ENCODE assay signal across 8 mouse cellular contexts in the genomic region with DNA sequence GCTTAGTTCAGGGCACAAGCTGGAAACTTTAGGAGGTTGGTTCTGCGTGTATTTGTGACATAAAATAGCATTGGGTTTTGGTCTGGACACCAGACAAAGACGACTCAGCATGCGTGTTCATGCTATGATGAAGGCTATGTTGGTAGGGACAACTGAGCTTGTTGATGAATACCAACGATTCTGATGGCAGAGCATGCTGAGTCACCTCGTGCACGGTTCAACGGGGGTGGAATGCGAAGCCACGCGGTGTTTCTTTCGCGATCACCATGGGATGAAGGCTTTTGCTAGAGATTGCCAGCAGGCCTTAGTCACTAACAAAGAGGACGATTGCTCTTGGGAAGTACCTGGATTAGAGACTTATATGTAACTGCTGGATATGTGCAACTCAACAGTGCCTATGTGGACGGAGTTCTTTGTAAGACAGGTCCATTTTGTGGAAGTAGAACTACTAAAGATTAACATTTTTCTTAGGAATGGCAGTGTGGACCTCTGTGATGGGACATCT. TPM values are rescaled to one million over a fixed set of nuclear protein-coding genes. Genes with fewer than 3 reads are reported as not detected.
A peak's percentile ranks its signal among the peaks of the same experiment; 100 is the strongest.
DNase-seq lines count a peak whose midpoint lies in the region; ATAC-seq and TF ChIP-seq lines count a peak whose summit lies in the region.

No protein-coding gene starts in this region.

- under 1% methylated on average over 14 of the region's 14 CpGs for WGBS in kidney, embryonic 15.5 days
- WGBS in hindbrain, embryonic 14.5 days, result under 1% methylated on average over 14 of the region's 14 CpGs
- WGBS in lung, postnatal 0 days, result 0% methylated on average over 14 of the region's 14 CpGs
- 1% methylated on average over 14 of the region's 14 CpGs for WGBS in stomach, postnatal 0 days

- H3K4me1 ChIP-seq in kidney, embryonic 15.5 days, result peaks cover 16% of the 10 kb centered on the region
- H3K4me1 ChIP-seq in G1E (ENCODE audit: insufficient read depth, low read depth, low read length), result peaks cover 35% of the 10 kb centered on the region
- peaks cover 30% of the 10 kb centered on the region; the same call in 1 of the 2 replicates for H3K4me1 ChIP-seq in hindbrain, embryonic 14.5 days (replicated peaks; ENCODE audit: control insufficient read depth, insufficient read depth, low read length)
- peaks cover 12% of the 10 kb centered on the region; the same call in 1 of the 2 replicates for H3K4me1 ChIP-seq in lung, postnatal 0 days (ENCODE audit: insufficient read depth, low read depth, low read length)
- H3K4me1 ChIP-seq in stomach, postnatal 0 days (replicated peaks; ENCODE audit: control insufficient read depth, insufficient read depth), result no peaks in the 10 kb centered on the region; the same call in 1 of the 2 replicates

- TF ChIP-seq CTCF in G1E (IDR thresholded peaks at IDR 0.05; ENCODE audit: low read depth, low read length), result no peak
- TF ChIP-seq CTCF in lung, postnatal 0 days (IDR thresholded peaks at IDR 0.05), result no peak
- TF ChIP-seq CTCF in stomach, postnatal 0 days (IDR thresholded peaks at IDR 0.05; ENCODE audit: low read depth), result no peak

- peak overlapping the region; percentile 63 for H3K4me2 ChIP-seq in kidney, embryonic 15.5 days
- peak overlapping the region; percentile 98 for H3K4me2 ChIP-seq in hindbrain, embryonic 14.5 days (replicated peaks)
- peak overlapping the region; percentile 78 for H3K4me2 ChIP-seq in lung, postnatal 0 days (replicated peaks; ENCODE audit: low read depth, low read length)
- H3K4me2 ChIP-seq in stomach, postnatal 0 days (replicated peaks; ENCODE audit: low read depth), result peak overlapping the region; percentile 70

- peak overlapping the region; percentile 88 for H3K4me3 ChIP-seq in kidney, embryonic 15.5 days (replicated peaks)
- peak overlapping the region; percentile 91 for H3K4me3 ChIP-seq in G1E (ENCODE audit: low read depth, low read length)
- peak overlapping the region; percentile 87 for H3K4me3 ChIP-seq in hindbrain, embryonic 14.5 days (replicated peaks; ENCODE audit: low read length)
- peak overlapping the region; percentile 74 for H3K4me3 ChIP-seq in lung, postnatal 0 days (ENCODE audit: low read depth, low read length)
- H3K4me3 ChIP-seq in stomach, postnatal 0 days (ENCODE audit: low read depth, low read length), result peak overlapping the region; percentile 84

- H3K9ac ChIP-seq in kidney, embryonic 15.5 days, result peak overlapping the region; percentile 82
- peak overlapping the region; percentile 100 for H3K9ac ChIP-seq in hindbrain, embryonic 14.5 days
- peak overlapping the region; percentile 78 for H3K9ac ChIP-seq in lung, postnatal 0 days (replicated peaks; ENCODE audit: low read depth)
- H3K9ac ChIP-seq in stomach, postnatal 0 days (ENCODE audit: low read length), result peak overlapping the region; percentile 88

- DNase-seq in kidney, adult 11 months, result no peak
- no peak for DNase-seq in G1E (ENCODE audit: low spot score)
- no peak for DNase-seq in hindbrain, embryonic 14.5 days (ENCODE audit: low spot score)
- peak; percentile 69 for DNase-seq in lung, postnatal 0 days (ENCODE audit: low spot score)
- DNase-seq in stomach, postnatal 0 days (ENCODE audit: low spot score), result peak; percentile 66
- no peak for DNase-seq in thymus, postnatal 25 days

- no peaks in the 10 kb centered on the region for H3K27me3 ChIP-seq in kidney, embryonic 15.5 days
- H3K27me3 ChIP-seq in G1E (ENCODE audit: insufficient read depth, low read length), result no peaks in the 10 kb centered on the region
- H3K27me3 ChIP-seq in hindbrain, embryonic 14.5 days (ENCODE audit: control insufficient read depth, insufficient read depth, low read length), result no peaks in the 10 kb centered on the region
- H3K27me3 ChIP-seq in lung, postnatal 0 days (replicated peaks; ENCODE audit: insufficient read depth, low read length), result no peaks in the 10 kb centered on the region
- no peaks in the 10 kb centered on the region for H3K27me3 ChIP-seq in stomach, postnatal 0 days (ENCODE audit: control insufficient read depth, insufficient read depth, low read length)

- TF ChIP-seq EP300 in lung, postnatal 0 days (IDR thresholded peaks at IDR 0.05), result no peak
- no peak for TF ChIP-seq EP300 in stomach, postnatal 0 days (optimal IDR thresholded peaks at IDR 0.05)

- peak; percentile 15 for ATAC-seq in kidney, embryonic 15.5 days (replicated peaks; ENCODE audit: low FRiP score)
- ATAC-seq in G1E (ENCODE audit: extremely low read depth, insufficient number of reproducible peaks, low FRiP score, poor library complexity, severe bottlenecking), result no peak
- ATAC-seq in common myeloid progenitor, adult 5-6 weeks (replicated peaks; ENCODE audit: low read depth, poor library complexity, severe bottlenecking), result peak; percentile 37
- peak; percentile 41 for ATAC-seq in hindbrain, embryonic 14.5 days (ENCODE audit: low FRiP score)
- peak; percentile 31 for ATAC-seq in lung, postnatal 0 days
- peak; percentile 50 for ATAC-seq in stomach, postnatal 0 days (ENCODE audit: low FRiP score, low TSS enrichment)

- no peaks in the 10 kb centered on the region for H3K9me3 ChIP-seq in kidney, embryonic 15.5 days (replicated peaks)
- H3K9me3 ChIP-seq in G1E (replicated peaks), result no peaks in the 10 kb centered on the region
- no peaks in the 10 kb centered on the region for H3K9me3 ChIP-seq in hindbrain, embryonic 14.5 days (ENCODE audit: control insufficient read depth, low read length)
- no peaks in the 10 kb centered on the region for H3K9me3 ChIP-seq in lung, postnatal 0 days (ENCODE audit: low read length)
- no peaks in the 10 kb centered on the region for H3K9me3 ChIP-seq in stomach, postnatal 0 days (ENCODE audit: control insufficient read depth, low read length)

- H3K27ac ChIP-seq in kidney, embryonic 15.5 days, result peak overlapping the region; percentile 95
- H3K27ac ChIP-seq in hindbrain, embryonic 14.5 days, result peak overlapping the region; percentile 94
- peak overlapping the region; percentile 90 for H3K27ac ChIP-seq in lung, postnatal 0 days (ENCODE audit: low read length)
- H3K27ac ChIP-seq in stomach, postnatal 0 days (replicated peaks), result peak overlapping the region; percentile 96

- peaks cover 61% of the 10 kb centered on the region for H3K36me3 ChIP-seq in kidney, embryonic 15.5 days
- peaks cover 67% of the 10 kb centered on the region for H3K36me3 ChIP-seq in G1E (replicated peaks)
- H3K36me3 ChIP-seq in hindbrain, embryonic 14.5 days (replicated peaks; ENCODE audit: control insufficient read depth, insufficient read depth), result peaks cover 70% of the 10 kb centered on the region
- peaks cover 6% of the 10 kb centered on the region; the same call in 1 of the 2 replicates for H3K36me3 ChIP-seq in lung, postnatal 0 days (ENCODE audit: insufficient read depth, low read length)
- peaks cover 16% of the 10 kb centered on the region for H3K36me3 ChIP-seq in stomach, postnatal 0 days (ENCODE audit: control insufficient read depth, insufficient read depth, low read length)

RNA-seq across cellular contexts. Expression of gene Zbtb37, which starts 0.7 kb away (rescaled TPM):
- 7.8 and 8.3 TPM in 2 replicates for polyA plus RNA-seq in kidney, embryonic 15.5 days (2015; fragmentation: Nextera tagmentation; extraction: Ambion mirVana)
- total RNA-seq in G1E (2014; fragmentation: Nextera tagmentation) (11.1 and 11.6 TPM in 2 replicates), G1E (2017) (5.8 and 8.5 TPM in 2 replicates)
- 0.08 and 0.21 TPM in 2 replicates for polyA plus RNA-seq in G1E (2012)
- 6.5 and 8.7 TPM in 2 replicates for total RNA-seq in common myeloid progenitor, adult 5-6 weeks (2017)
- 16.3 and 18.6 TPM in 2 replicates for polyA plus RNA-seq in hindbrain, embryonic 14.5 days (2014; fragmentation: Nextera tagmentation; extraction: Ambion mirVana)
- 4.5 and 6.4 TPM in 2 replicates for polyA plus RNA-seq in lung, postnatal 0 days (2015; fragmentation: Nextera tagmentation; extraction: Ambion mirVana)
- 2.2 and 2.8 TPM in 2 replicates for polyA plus RNA-seq in stomach, postnatal 0 days (2015; fragmentation: Nextera tagmentation; extraction: Ambion mirVana)

RNA-seq across cellular contexts. Expression of gene Dars2, which starts 35.1 kb away (rescaled TPM):
- polyA plus RNA-seq in kidney, embryonic 15.5 days (2015; fragmentation: Nextera tagmentation; extraction: Ambion mirVana), result 35.7 and 38.1 TPM in 2 replicates
- total RNA-seq in G1E (2014; fragmentation: Nextera tagmentation), result 35.2 and 41.1 TPM in 2 replicates
- 36.2 and 39.1 TPM in 2 replicates for total RNA-seq in G1E (2017)
- 3.8 and 4.3 TPM in 2 replicates for polyA plus RNA-seq in G1E (2012)
- total RNA-seq in common myeloid progenitor, adult 5-6 weeks (2017), result 33.7 and 38.1 TPM in 2 replicates
- polyA plus RNA-seq in hindbrain, embryonic 14.5 days (2014; fragmentation: Nextera tagmentation; extraction: Ambion mirVana), result 28.3 and 30.8 TPM in 2 replicates
- 10.9 TPM in 2 replicates for polyA plus RNA-seq in lung, postnatal 0 days (2015; fragmentation: Nextera tagmentation; extraction: Ambion mirVana)
- 15.9 and 16.2 TPM in 2 replicates for polyA plus RNA-seq in stomach, postnatal 0 days (2015; fragmentation: Nextera tagmentation; extraction: Ambion mirVana)

RNA-seq across cellular contexts. Expression of gene Cenpl, which starts 35.2 kb away (rescaled TPM):
- polyA plus RNA-seq in kidney, embryonic 15.5 days (2015; fragmentation: Nextera tagmentation; extraction: Ambion mirVana), result 30.5 and 30.9 TPM in 2 replicates
- total RNA-seq in G1E (2014; fragmentation: Nextera tagmentation) (19.3 and 20.6 TPM in 2 replicates), G1E (2017) (4.5 and 6.4 TPM in 2 replicates)
- polyA plus RNA-seq in G1E (2012), result 8.6 and 9.0 TPM in 2 replicates
- 6.4 and 8.0 TPM in 2 replicates for total RNA-seq in common myeloid progenitor, adult 5-6 weeks (2017)
- 9.4 and 10.8 TPM in 2 replicates for polyA plus RNA-seq in hindbrain, embryonic 14.5 days (2014; fragmentation: Nextera tagmentation; extraction: Ambion mirVana)
- 4.5 and 5.6 TPM in 2 replicates for polyA plus RNA-seq in lung, postnatal 0 days (2015; fragmentation: Nextera tagmentation; extraction: Ambion mirVana)
- polyA plus RNA-seq in stomach, postnatal 0 days (2015; fragmentation: Nextera tagmentation; extraction: Ambion mirVana), result 9.6 and 10.2 TPM in 2 replicates

RNA-seq across cellular contexts. Expression of gene Serpinc1, which starts 56.9 kb away (rescaled TPM):
- 3.1 and 6.8 TPM in 2 replicates for polyA plus RNA-seq in kidney, embryonic 15.5 days (2015; fragmentation: Nextera tagmentation; extraction: Ambion mirVana)
- total RNA-seq in G1E (2014; fragmentation: Nextera tagmentation) (1.3 and 1.8 TPM in 2 replicates), G1E (2017) (0.81 and 1.2 TPM in 2 replicates)
- polyA plus RNA-seq in G1E (2012), result 0.13 and 0.17 TPM in 2 replicates
- 0.34 and 0.82 TPM in 2 replicates for total RNA-seq in common myeloid progenitor, adult 5-6 weeks (2017)
- polyA plus RNA-seq in hindbrain, embryonic 14.5 days (2014; fragmentation: Nextera tagmentation; extraction: Ambion mirVana), result 2.4 and 3.3 TPM in 2 replicates
- polyA plus RNA-seq in lung, postnatal 0 days (2015; fragmentation: Nextera tagmentation; extraction: Ambion mirVana), result 1.7 and 2.3 TPM in 2 replicates
- 2.1 and 4.7 TPM in 2 replicates for polyA plus RNA-seq in stomach, postnatal 0 days (2015; fragmentation: Nextera tagmentation; extraction: Ambion mirVana)

Comparison
In these comparisons a context has a peak if more than half of its experiments do, and no peak if none do; other contexts are left out.
1. DNase-seq: peak in lung, postnatal 0 days (single experiment) and stomach, postnatal 0 days (single experiment); none in kidney, adult 11 months (single experiment), G1E (single experiment), hindbrain, embryonic 14.5 days (single experiment) and thymus, postnatal 25 days (single experiment).
2. Peak in every context shown above with its lines, with median percentiles within 50 percentile points of each other: H3K27ac ChIP-seq, H3K4me2 ChIP-seq, H3K4me3 ChIP-seq and H3K9ac ChIP-seq.